ENCODE assay signal across 8 mouse cellular contexts in genomic region chr8:95000684-95001083, GRCm38 (mm10). TPM values are rescaled to one million over a fixed set of nuclear protein-coding genes. Genes with fewer than 3 reads are reported as not detected.
DNase-seq lines count a peak whose midpoint lies in the region; ATAC-seq lines count a peak whose summit lies in the region.

No protein-coding gene starts in this region.

- DNase-seq in B cell, adult 2 months, result peak; percentile 76 to 79
- DNase-seq in R1 (ENCODE audit: low read depth, low spot score) (peak; percentile 91), liver (peak; percentile 76)
- DNase-seq in forebrain, embryonic 11.5 days (ENCODE audit: low spot score), result peak; percentile 88
- DNase-seq in hindbrain, embryonic 11.5 days (ENCODE audit: low spot score), result peak; percentile 92
- peak; percentile 54 to 67 for DNase-seq in monocyte, adult 2 months (ENCODE audit: low read depth in 1 of 2, low spot score in 2 of 2)
- peak; percentile 68 for DNase-seq in thymus, postnatal 14 days
- DNase-seq in cerebellum, adult 18-20 months, result no peak

- no peaks in the 10 kb centered on the region for H3K27me3 ChIP-seq in forebrain, embryonic 11.5 days (ENCODE audit: control insufficient read depth, insufficient read depth, low read length)
- H3K27me3 ChIP-seq in hindbrain, embryonic 11.5 days (ENCODE audit: control insufficient read depth, insufficient read depth, low read length), result no peaks in the 10 kb centered on the region

- WGBS in forebrain, embryonic 11.5 days, result 15% methylated on average over 5 of the region's 5 CpGs
- WGBS in hindbrain, embryonic 11.5 days, result 18% methylated on average over 5 of the region's 5 CpGs

- peak overlapping the region; percentile 31; the same call in 1 of the 2 replicates for H3K4me2 ChIP-seq in forebrain, embryonic 11.5 days (ENCODE audit: low read depth, low read length, severe bottlenecking)
- H3K4me2 ChIP-seq in hindbrain, embryonic 11.5 days (replicated peaks; ENCODE audit: low read depth, low read length), result peak overlapping the region; percentile 41

- ATAC-seq in forebrain, embryonic 11.5 days (replicated peaks; ENCODE audit: low FRiP score), result peak; percentile 70
- peak; percentile 81 for ATAC-seq in hindbrain, embryonic 11.5 days (ENCODE audit: low FRiP score)

- H3K9me3 ChIP-seq in forebrain, embryonic 11.5 days (ENCODE audit: control insufficient read depth, low read length), result no peaks in the 10 kb centered on the region
- no peaks in the 10 kb centered on the region for H3K9me3 ChIP-seq in hindbrain, embryonic 11.5 days (ENCODE audit: control insufficient read depth, low read length)

- peaks cover 39% of the 10 kb centered on the region for H3K4me1 ChIP-seq in forebrain, embryonic 11.5 days (replicated peaks; ENCODE audit: control insufficient read depth, insufficient read depth, low read length)
- peaks cover 34% of the 10 kb centered on the region for H3K4me1 ChIP-seq in hindbrain, embryonic 11.5 days (replicated peaks; ENCODE audit: control insufficient read depth, insufficient read depth, low read length)

- no peak overlapping the region for H3K4me3 ChIP-seq in forebrain, embryonic 11.5 days (ENCODE audit: low read depth, low read length)
- no peak overlapping the region for H3K4me3 ChIP-seq in hindbrain, embryonic 11.5 days (ENCODE audit: low read depth, low read length)

- H3K27ac ChIP-seq in forebrain, embryonic 11.5 days (ENCODE audit: low read depth, low read length), result peak overlapping the region; percentile 79
- H3K27ac ChIP-seq in hindbrain, embryonic 11.5 days (ENCODE audit: low read depth, low read length), result peak overlapping the region; percentile 96

- peaks cover 12% of the 10 kb centered on the region; the same call in 1 of the 2 replicates for H3K36me3 ChIP-seq in forebrain, embryonic 11.5 days (ENCODE audit: control insufficient read depth, insufficient read depth, low read length)
- H3K36me3 ChIP-seq in hindbrain, embryonic 11.5 days (ENCODE audit: control insufficient read depth, insufficient read depth, low read length), result peaks cover 14% of the 10 kb centered on the region

- H3K9ac ChIP-seq in forebrain, embryonic 11.5 days (ENCODE audit: low read length), result peak overlapping the region; percentile 29
- H3K9ac ChIP-seq in hindbrain, embryonic 11.5 days (ENCODE audit: low read depth, low read length), result peak overlapping the region; percentile 31; the same call in 1 of the 2 replicates

RNA-seq across cellular contexts. Expression of gene Adgrg3, which starts 16.8 kb away (rescaled TPM):
- 2.9 and 3.2 TPM in 2 replicates for polyA plus RNA-seq in forebrain, embryonic 11.5 days (2014; fragmentation: Nextera tagmentation; extraction: Ambion mirVana)
- 2.5 and 4.7 TPM in 2 replicates for polyA plus RNA-seq in hindbrain, embryonic 11.5 days (2014; fragmentation: Nextera tagmentation; extraction: Ambion mirVana)

RNA-seq across cellular contexts. Expression of gene Adgrg1, which starts 26.1 kb away (rescaled TPM):
- 177 and 184 TPM in 2 replicates for polyA plus RNA-seq in forebrain, embryonic 11.5 days (2014; fragmentation: Nextera tagmentation; extraction: Ambion mirVana)
- polyA plus RNA-seq in hindbrain, embryonic 11.5 days (2014; fragmentation: Nextera tagmentation; extraction: Ambion mirVana), result 138 and 160 TPM in 2 replicates

RNA-seq across cellular contexts. Expression of gene Drc7, which starts 54.2 kb away (rescaled TPM):
- polyA plus RNA-seq in forebrain, embryonic 11.5 days (2014; fragmentation: Nextera tagmentation; extraction: Ambion mirVana), result 0.12 TPM in 1 of 2 replicates, not detected in the other
- 1.0 and 1.2 TPM in 2 replicates for polyA plus RNA-seq in hindbrain, embryonic 11.5 days (2014; fragmentation: Nextera tagmentation; extraction: Ambion mirVana)

Comparison
In these comparisons a context has a peak if more than half of its experiments do, and no peak if none do; other contexts are left out.
1. DNase-seq: peak in B cell, adult 2 months (2 of 2), R1 (single experiment), forebrain, embryonic 11.5 days (single experiment), hindbrain, embryonic 11.5 days (single experiment), liver (single experiment), monocyte, adult 2 months (2 of 2) and thymus, postnatal 14 days (single experiment); none in cerebellum, adult 18-20 months (0 of 2).